Comparison of ENCODE assay signal across 11 mouse cellular contexts in genomic region chrX:13502862-13503375, GRCm38 (mm10). TPM values are rescaled to one million over a fixed set of nuclear protein-coding genes. Genes with fewer than 3 reads are reported as not detected.
DNase-seq lines count a peak whose midpoint lies in the region; ATAC-seq and TF ChIP-seq lines count a peak whose summit lies in the region.
"Had no signal": no experiment of that assay in that cellular context is flagged by ENCODE, and none has a peak within 500 bp of the region (broad histone marks: within the 10 kb centered on the region; RNA-seq: fewer than 3 reads in every experiment).

No protein-coding gene starts in this region.

- H3K4me2 ChIP-seq in hindbrain, embryonic 11.5 days (replicated peaks; ENCODE audit: low read depth, low read length): no peak overlapping the region

- no peak for TF ChIP-seq CTCF in gastrocnemius, adult 2 months (IDR thresholded peaks at IDR 0.05)

- intact Hi-C loops in gastrocnemius, adult 2 months (cut with DNase I): no loop called here

- ATAC-seq in hindbrain, embryonic 11.5 days (ENCODE audit: low FRiP score): peak; percentile 33; the same call in 1 of the 2 replicates
- ATAC-seq: activated CD4-positive, CD25-positive, alpha-beta regulatory T cell, adult 4 months had no signal

- no peaks in the 10 kb centered on the region for H3K36me3 ChIP-seq in hindbrain, embryonic 11.5 days (ENCODE audit: control insufficient read depth, insufficient read depth, low read length)

- H3K9ac ChIP-seq in hindbrain, embryonic 11.5 days (ENCODE audit: low read depth, low read length): no peak overlapping the region

- no peaks in the 10 kb centered on the region for H3K27me3 ChIP-seq in hindbrain, embryonic 11.5 days (ENCODE audit: control insufficient read depth, insufficient read depth, low read length)

- H3K4me1 ChIP-seq in hindbrain, embryonic 11.5 days (replicated peaks; ENCODE audit: control insufficient read depth, insufficient read depth, low read length): no peaks in the 10 kb centered on the region

- H3K9me3 ChIP-seq in hindbrain, embryonic 11.5 days (ENCODE audit: control insufficient read depth, low read length): no peaks in the 10 kb centered on the region

- peak; percentile 31 for DNase-seq in gastrocnemius, adult 2 months
- no peak for DNase-seq in gastrocnemius, postnatal 4 days (ENCODE audit: low spot score in 2 of 2)
- peak; percentile 29 for DNase-seq in lung, postnatal 36 days
- no peak for DNase-seq in lung, postnatal 14 days
- peak; percentile 6 for DNase-seq in hindbrain, embryonic 11.5 days (ENCODE audit: low spot score)
- peak; percentile 62 for DNase-seq in retina, embryonic 14.5 days (ENCODE audit: low spot score)
- no peak for DNase-seq in cerebellum, adult 9-10 months
- no peak for DNase-seq in c-Kit-positive CD71-positive TER-119-positive erythroid progenitor cells, embryonic 14.5 days (ENCODE audit: low spot score)
- DNase-seq: right cerebral cortex, postnatal 4 days had no signal

- H3K4me3 ChIP-seq in gastrocnemius, adult 2 months: no peak overlapping the region
- no peak overlapping the region for H3K4me3 ChIP-seq in hindbrain, embryonic 11.5 days (ENCODE audit: low read depth, low read length)

- H3K27ac ChIP-seq in gastrocnemius, adult 2 months: peak overlapping the region; percentile 78
- no peak overlapping the region for H3K27ac ChIP-seq in hindbrain, embryonic 11.5 days (ENCODE audit: low read depth, low read length)

- 55% methylated on average over 7 of the region's 7 CpGs for WGBS in hindbrain, embryonic 11.5 days

RNA-seq across cellular contexts. Expression of gene Nyx, which starts 37.0 kb away (rescaled TPM):
- under 1 TPM in 1 of 2 experiments, not detected in 1; 0.03 TPM for total RNA-seq in gastrocnemius, adult 2 months (2021)
- under 1 TPM; 0.08 to 0.17 TPM for total RNA-seq in gastrocnemius, postnatal 4 days (2021)
- 0.03 TPM in 1 of 2 replicates, not detected in the other for polyA plus RNA-seq in hindbrain, embryonic 11.5 days (2014; fragmentation: Nextera tagmentation; extraction: Ambion mirVana)
- total RNA-seq: granulocyte monocyte progenitor cell, adult 5-6 weeks had no signal
- polyA plus RNA-seq: activated CD4-positive, CD25-positive, alpha-beta regulatory T cell, adult 4 months had no signal

Comparison
In these comparisons a context has a peak if more than half of its experiments do, and no peak if none do; other contexts are left out.
1. DNase-seq: peak in gastrocnemius, adult 2 months (single experiment), lung, postnatal 36 days (single experiment), hindbrain, embryonic 11.5 days (single experiment) and retina, embryonic 14.5 days (single experiment); none in gastrocnemius, postnatal 4 days (0 of 2), lung, postnatal 14 days (single experiment), cerebellum, adult 9-10 months (single experiment) and c-Kit-positive CD71-positive TER-119-positive erythroid progenitor cells, embryonic 14.5 days (single experiment).